Mouse (Mus musculus) liver, embryonic 14.5 days (tissue): ENCODE results near the gene Pip5k1b.

Experiments used
- CTCF ChIP-seq: IDR thresholded peaks from 2 replicates; pipeline ENCODE4 v1.5.1; 2016; ENCODE audit warnings: antibody characterized with exemption, low read depth, control low read depth
- EP300 ChIP-seq: IDR thresholded peaks from 2 replicates; pipeline ENCODE4 v1.6.1; 2016; ENCODE audit warnings: antibody characterized with exemption, low read depth

GRCm38 (mm10) chr19:24284187-24284586, 271.5 kb downstream of the Pip5k1b start:
- TF ChIP-seq CTCF, result peak; percentile 93
- no peak for TF ChIP-seq EP300
